Mouse (Mus musculus) left cerebral cortex, postnatal 14 days (tissue): ENCODE results near the gene Tcerg1l. TPM values are rescaled to one million over a fixed set of nuclear protein-coding genes. Genes with fewer than 3 reads are reported as not detected.

ENCODE experiments used
- DNase-seq, 2 experiments: peaks; one replicate each; pipeline ENCODE4 v3.0.0; 2021 to 2022; ENCODE audit warnings: low spot score in 2 of 2, mixed read lengths in 1 of 2
- intact Hi-C: fragments of 180-260 bp; cut with DNase I; formaldehyde crosslinking; loops from one replicate; pipeline ENCODE4 v1.15.1; 2025
- total RNA-seq, 2 experiments: library from RNA; stranded (reverse); gene quantifications; 2 replicates each; pipeline ENCODE4 v1.2.3; 2021

Gene Tcerg1l
- total RNA-seq, 2 experiments from 2014 or later: 17.2 to 18.5 TPM

DNA sequence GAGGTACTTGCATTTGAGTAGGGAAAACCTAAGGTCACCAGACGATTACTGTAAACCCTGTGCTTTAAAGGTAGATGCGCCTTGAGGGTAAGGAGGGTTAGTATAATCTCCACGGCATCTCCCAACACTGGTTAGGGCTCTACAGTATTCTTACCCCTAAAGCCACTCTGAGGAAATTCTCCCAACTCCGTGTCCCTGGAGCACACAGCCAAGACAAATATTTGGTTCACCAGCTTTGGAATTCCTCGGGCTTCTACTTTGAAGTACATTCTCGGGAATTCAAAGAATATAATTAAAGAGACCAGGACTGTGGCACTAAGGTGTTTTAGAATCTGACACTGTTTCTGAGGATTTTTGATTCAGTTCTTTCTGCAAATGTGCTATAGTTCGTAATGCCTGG is 23.2 kb downstream of the Tcerg1l start:
- DNase-seq: no peak
- intact Hi-C loops: no loop called here

DNA sequence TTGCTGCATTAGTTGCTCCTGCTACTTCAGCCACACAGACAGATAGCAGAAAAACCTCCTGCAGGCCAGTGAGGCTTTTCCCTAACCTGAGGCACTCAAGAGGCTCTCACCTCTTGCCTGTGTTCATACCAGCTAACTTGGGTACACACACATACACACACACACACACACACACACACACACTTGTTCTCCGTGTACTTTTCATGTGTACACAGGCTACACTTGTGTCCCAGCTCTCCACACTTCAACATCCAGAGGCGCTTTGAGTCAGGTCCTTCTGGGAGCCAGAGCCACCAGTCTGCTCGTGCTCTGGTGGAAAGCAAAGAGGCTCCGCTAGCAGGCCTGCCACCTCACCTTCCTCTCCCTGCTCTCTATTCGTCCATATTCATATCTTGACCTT is 24.0 kb downstream of the Tcerg1l start:
- DNase-seq: no peak
- intact Hi-C loops: no loop called here

- no peak for DNase-seq
- intact Hi-C loops: no loop called here
Measured at GRCm38 (mm10) chr7:138367570-138367969, 30.0 kb downstream of the Tcerg1l start.

DNA sequence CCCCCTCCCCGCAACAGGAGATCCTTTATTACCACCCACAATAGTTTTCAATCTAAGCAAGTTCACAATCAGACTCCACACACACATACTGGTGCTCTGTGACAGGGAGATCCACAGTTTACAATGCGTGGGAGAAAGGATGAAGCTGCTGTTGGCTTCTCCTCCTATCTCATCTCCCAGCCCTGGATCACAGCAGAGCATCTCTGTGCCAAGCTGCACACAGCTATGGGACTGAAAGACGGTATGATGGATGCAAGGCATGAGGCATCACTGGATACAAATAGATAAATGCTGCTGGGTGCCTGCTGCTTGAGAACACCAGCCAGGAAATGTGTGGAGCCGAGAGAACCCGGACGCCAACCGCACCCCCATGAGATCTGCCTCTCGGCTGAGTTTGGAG is 32.0 kb downstream of the Tcerg1l start:
- intact Hi-C loops: no loop called here
- DNase-seq: peak in 1 of 2 experiments; percentile 18

GRCm38 (mm10) chr7:138357475-138357874 is 40.1 kb downstream of the Tcerg1l start:
- intact Hi-C loops: no loop called here
- no peak for DNase-seq

DNA sequence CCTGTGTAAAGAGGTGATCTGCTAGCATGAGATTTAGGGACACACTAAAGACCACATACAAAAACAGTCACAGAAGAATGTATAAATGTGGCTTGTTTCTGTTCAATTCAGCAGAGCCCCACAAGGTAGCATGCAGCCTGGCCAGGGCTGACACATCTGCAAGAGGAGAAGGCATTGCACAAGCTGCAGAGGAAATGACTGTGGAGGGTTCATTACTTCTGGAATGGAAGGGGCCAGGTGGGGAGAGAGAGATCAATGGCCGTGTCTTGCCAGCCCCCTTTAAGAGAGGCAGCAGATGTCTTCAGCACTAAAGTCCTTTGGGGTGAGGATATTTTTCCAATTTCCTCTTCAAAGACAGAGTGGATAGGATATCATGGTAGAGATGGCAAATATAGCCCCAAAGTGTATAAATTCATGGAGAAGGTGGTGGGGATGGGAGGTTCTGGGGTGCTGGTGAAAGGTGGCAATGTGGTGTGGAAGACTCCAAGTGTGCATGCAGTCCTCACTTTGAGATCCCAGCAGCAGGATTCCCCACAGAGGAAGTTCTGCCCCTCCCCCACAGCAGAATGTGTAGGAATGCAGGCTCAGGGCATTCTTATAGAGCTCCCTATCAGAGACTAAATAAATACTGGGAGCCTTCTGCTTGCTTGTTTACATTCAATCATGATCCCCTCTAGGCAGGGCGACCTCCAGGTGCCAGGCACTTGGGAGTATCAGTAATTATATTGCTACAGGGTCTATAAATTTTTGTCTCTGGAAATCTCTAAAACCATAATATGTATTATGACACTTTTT is 40.7 kb downstream of the Tcerg1l start:
- intact Hi-C loops: no loop called here
- DNase-seq: no peak

- no peak for DNase-seq
- intact Hi-C loops: no loop called here
Measured at GRCm38 (mm10) chr7:138345451-138345850, 52.1 kb downstream of the Tcerg1l start.

- intact Hi-C loops: no loop called here
Measured at GRCm38 (mm10) chr7:138338451-138338850, 59.1 kb downstream of the Tcerg1l start.

DNA sequence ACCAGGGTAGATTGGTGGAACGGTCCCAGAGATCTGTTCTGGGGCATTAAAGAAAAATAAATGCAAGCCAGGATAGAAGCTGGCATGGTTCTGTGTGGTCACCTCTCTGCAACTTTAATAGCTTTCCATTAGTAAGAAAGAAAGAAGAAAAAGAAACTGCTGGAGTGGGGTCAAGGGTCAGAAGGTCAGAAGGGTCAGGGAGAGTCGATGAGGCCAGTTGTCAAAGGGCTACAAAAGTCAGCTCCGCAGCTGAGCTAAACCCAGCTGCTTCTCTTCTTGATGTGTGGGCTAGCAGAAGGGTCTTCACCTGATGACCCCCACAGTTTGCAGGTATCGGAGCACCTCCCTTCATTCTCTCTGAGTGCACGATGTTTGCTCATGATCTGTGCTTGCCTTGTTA is 59.6 kb downstream of the Tcerg1l start:
- intact Hi-C loops: no loop called here
- DNase-seq: no peak

More at GRCm38 (mm10) chr7:138338451-138338850, 59.1 kb downstream of the Tcerg1l start:
- no peak for DNase-seq

DNA sequence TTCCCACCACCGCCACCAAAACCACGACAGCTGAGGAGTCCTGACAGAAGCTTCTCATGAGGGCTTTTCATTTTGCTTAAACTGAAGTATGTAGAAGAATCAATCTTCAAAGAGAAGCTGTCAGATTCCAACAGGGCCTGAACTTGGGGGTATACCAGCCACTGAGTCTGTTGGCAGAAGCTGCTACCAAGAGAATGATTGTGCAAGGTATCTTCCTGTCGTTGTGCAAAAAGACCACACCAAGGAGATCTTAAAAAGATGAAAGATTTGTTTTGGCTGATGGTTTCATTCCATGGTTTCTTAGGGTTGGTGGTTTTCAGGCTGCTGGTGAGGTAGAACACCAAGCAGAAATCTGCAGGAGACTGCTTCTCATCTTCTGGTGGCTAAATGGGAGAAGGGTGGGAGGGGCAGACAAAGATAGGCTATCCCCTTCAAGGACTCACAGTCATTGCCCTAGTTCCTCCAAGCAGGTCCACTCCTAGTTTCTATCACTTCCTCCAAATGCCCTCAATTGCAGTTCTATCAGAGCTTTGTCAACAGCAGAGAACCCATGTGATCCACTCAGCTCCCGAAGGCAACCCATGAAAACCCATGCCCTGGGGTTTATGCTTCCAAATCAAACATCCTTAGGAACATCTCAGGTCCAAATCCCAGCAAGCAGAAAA is 64.9 kb downstream of the Tcerg1l start:
- intact Hi-C loops: no loop called here

GRCm38 (mm10) chr7:138331266-138331665 is 66.3 kb downstream of the Tcerg1l start:
- DNase-seq: no peak
- intact Hi-C loops: no loop called here

More for the DNA sequence above, 64.9 kb downstream of the Tcerg1l start:
- no peak for DNase-seq

DNA sequence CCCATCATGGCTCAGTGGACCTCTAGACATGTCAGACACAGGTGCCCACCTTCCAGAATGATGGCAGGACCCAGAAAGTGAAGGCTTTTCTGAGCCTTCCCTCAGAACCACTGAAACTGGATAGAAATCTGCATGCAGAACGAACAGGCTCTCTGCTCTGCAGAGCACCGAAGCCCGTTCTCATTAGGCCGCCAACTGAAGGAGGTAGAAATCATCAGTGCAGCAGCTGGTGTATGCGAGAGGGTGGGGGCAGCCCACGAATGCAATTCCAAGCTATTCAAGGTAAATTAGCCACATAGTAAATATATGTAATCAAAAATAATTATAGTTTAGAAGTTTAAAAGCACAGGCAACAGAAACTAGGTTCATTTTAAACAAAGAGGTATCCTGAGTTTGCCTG is 68.9 kb downstream of the Tcerg1l start:
- intact Hi-C loops: no loop called here
- DNase-seq: peak; percentile 15 to 19

- no peak for DNase-seq
- intact Hi-C loops: no loop called here
Measured at GRCm38 (mm10) chr7:138326760-138327159, 70.8 kb downstream of the Tcerg1l start.

GRCm38 (mm10) chr7:138313733-138314132 is 83.8 kb downstream of the Tcerg1l start:
- DNase-seq: no peak
- intact Hi-C loops: no loop called here

- no peak for DNase-seq
- intact Hi-C loops: no loop called here
Measured at GRCm38 (mm10) chr7:138306126-138306525, 91.4 kb downstream of the Tcerg1l start.

DNA sequence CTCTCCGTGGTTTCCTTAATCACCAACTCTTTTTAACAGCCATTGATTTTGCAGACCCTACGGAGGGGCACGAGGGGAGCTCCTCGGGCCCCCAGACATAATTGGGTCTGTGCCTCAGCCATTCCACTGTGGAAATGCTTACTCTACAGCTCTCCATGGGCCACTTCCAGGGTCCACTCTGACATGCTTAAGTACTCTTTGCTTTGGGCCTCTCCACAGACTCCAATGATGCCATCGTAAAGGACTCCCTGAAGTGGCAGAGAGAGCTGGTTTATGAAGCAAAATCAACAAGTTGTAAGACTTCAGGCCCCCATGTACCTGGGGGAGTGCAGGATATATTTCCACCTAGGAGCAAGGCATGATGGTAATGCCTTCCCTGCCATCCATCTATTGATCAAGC is 112.7 kb downstream of the Tcerg1l start:
- intact Hi-C loops: no loop called here
- DNase-seq: no peak

DNA sequence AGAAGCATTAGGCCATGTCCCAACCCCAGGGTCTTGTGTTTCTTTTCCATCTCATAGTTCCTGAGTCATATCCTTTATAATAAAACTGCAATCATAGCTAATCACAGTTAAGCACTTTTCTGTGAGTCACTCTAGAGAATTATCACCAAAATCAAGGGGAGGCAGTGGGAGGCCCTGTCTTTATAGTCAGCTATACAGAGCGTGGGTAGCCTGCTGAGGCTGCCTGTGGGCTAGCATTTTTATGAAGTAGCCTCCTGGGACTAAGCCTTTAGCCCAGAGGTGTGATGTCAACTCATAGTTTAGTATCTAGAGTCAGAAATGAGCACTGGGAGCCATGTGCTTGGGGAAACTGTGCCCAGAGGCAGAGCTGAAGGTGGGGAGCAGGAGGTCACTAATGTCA is 122.3 kb downstream of the Tcerg1l start:
- intact Hi-C loops: no loop called here

DNA sequence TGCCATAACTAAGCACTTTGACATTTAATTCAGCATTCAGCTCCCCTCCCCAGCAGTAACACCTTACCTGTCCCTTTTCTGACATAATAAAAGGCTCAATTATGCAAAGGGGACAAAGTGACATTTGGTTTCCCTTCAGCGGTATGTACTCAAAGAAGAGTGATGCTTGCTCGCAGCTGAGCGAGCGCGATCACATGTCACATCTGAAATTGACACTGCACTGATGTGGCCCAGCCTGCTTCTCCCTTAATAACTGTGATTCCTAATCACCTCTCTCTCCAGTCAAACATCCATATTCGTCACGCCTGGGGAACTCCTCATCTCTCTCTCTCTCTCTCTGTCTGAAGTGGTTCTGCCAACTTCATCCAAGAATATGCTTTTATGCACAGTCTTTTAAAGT is 126.2 kb downstream of the Tcerg1l start:
- DNase-seq: no peak
- intact Hi-C loops: no loop called here

More for the DNA sequence above, 122.3 kb downstream of the Tcerg1l start:
- DNase-seq: no peak

DNA sequence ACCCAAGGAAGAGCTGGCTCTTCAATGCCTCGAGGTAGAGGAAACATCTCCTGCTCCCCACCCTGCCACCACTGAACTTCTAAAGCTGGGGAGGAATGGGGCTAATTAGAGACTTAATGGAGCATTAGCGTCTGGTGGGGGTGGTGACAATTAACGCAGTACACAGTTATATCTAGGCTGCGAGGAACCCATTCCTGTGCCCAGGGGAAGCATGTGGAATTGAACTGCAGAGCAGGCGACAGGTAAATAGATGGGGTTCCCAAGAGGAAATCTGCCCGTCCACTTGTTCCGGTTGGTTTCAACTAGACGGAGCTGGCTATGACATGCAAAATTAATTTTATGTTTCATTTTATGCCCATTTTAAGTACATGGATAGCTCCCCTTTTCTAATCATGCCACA is 128.1 kb downstream of the Tcerg1l start:
- DNase-seq: no peak
- intact Hi-C loops: no loop called here

DNA sequence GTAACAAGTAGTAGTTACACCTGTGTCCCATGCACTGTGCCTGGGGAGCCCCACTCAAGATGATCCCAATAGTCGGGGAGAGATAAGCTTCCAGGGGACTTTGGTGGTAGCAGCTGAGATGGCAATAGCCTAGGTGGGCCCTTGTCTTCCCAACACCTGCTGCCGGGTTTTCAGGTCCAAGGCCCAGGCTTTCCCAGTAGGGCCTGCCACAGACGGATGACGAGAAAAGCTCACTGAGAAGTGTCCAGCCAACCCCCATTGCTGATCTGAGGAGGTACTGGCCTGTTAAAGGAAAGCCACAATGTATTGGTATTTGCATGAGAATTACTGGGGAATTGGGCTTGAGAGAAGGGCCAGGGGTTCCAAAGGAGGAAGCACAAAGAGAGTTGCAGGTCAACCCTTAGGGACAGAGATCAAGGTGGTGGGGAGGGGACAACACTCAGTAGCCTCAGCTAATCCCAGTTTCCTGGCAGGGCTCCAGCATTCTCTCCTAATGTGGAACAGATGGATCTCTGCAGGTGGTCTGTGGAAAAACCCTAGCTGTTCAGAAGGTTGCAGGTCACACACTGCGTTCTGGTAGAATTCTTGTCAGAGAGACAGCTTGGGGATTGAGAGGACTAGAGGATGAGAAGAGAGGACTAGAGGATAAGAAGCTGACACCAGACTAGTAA is 129.4 kb downstream of the Tcerg1l start:
- intact Hi-C loops: no loop called here

More for the DNA sequence above, 129.4 kb downstream of the Tcerg1l start:
- DNase-seq: no peak
